Mouse (Mus musculus) ES-Bruce4 (cell line): ENCODE data around the gene Rae1.

Experiments
- CTCF ChIP-seq: IDR thresholded peaks from one replicate; pipeline ENCODE4 v1.8.1; 2011; ENCODE audit warnings: low read depth, low read length
- EP300 ChIP-seq: IDR thresholded peaks from 2 replicates; pipeline ENCODE4 v1.6.1; 2011; ENCODE audit warnings: low read depth, low read length; ENCODE audit not compliant: insufficient read depth
- POLR2A ChIP-seq: IDR thresholded peaks from one replicate; pipeline ENCODE4 v1.8.1; 2011; ENCODE audit warnings: low read length; ENCODE audit not compliant: insufficient read depth

- TF ChIP-seq CTCF = no peak
- TF ChIP-seq POLR2A = no peak
- TF ChIP-seq EP300 = no peak
Observed at GRCm38 (mm10) chr2:173056303-173056881, 56.5 kb downstream of the Rae1 start.
